Mouse (Mus musculus) myocyte (in vitro differentiated cells): ENCODE data around the gene Prdm1.

Experiments
- CEBPB ChIP-seq: IDR thresholded peaks from 2 replicates; pipeline ENCODE4 v1.6.1; 2011; ENCODE audit warnings: mild to moderate bottlenecking, moderate library complexity; ENCODE audit not compliant: poor library complexity, insufficient read depth, severe bottlenecking
- MAX ChIP-seq: IDR thresholded peaks from one replicate; pipeline ENCODE4 v1.6.1; 2011; ENCODE audit warnings: low read depth, mild to moderate bottlenecking, control low read depth
- MYOD1 ChIP-seq, 3 experiments: IDR thresholded peaks; one replicate each; pipeline ENCODE4 v1.6.1; 2011; ENCODE audit warnings: control low read depth in 2 of 3, low read depth in 2 of 3, mild to moderate bottlenecking in 2 of 3, moderate library complexity in 1 of 3; ENCODE audit not compliant: insufficient read length in 2 of 3, control insufficient read depth in 1 of 3
- MYOG ChIP-seq, 3 experiments: IDR thresholded peaks; one replicate each; pipeline ENCODE4 v1.6.1; 2011; ENCODE audit warnings: control low read depth in 2 of 3, low read depth in 2 of 3, mild to moderate bottlenecking in 2 of 3; ENCODE audit not compliant: insufficient read length in 2 of 3, control insufficient read depth in 1 of 3, insufficient read depth in 1 of 3
- POLR2A ChIP-seq: IDR thresholded peaks from one replicate; pipeline ENCODE4 v1.6.1; 2011; ENCODE audit warnings: low read depth, mild to moderate bottlenecking, control low read depth, moderate library complexity; ENCODE audit not compliant: insufficient read length
- TCF12 ChIP-seq: IDR thresholded peaks from one replicate; pipeline ENCODE4 v1.6.1; 2011; ENCODE audit warnings: mild to moderate bottlenecking, control low read depth; ENCODE audit not compliant: poor library complexity, insufficient read depth, severe bottlenecking
- USF1 ChIP-seq: IDR thresholded peaks from one replicate; pipeline ENCODE4 v1.6.1; 2011; ENCODE audit warnings: low read depth, mild to moderate bottlenecking, control low read depth, moderate library complexity

DNA sequence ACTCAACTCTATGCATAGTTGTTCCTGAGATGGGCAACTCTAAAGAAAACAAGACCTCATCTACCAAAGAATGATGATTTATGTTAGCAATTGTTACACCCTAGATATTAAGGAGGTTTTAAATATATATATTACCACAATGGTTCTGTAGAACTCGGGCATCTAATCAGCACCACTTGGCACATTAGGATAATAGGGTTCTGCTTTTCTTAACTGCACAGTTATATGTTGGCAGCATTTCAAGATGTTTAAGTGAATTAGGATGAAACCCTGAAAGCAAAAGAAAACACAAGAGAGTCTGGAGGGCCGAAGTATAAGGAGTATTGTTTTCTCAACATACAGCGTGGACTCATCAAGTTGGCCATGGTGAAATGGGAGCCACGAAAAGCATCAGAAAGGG, 92.3 kb downstream of the Prdm1 start:
- no peak for TF ChIP-seq TCF12
- no peak for TF ChIP-seq POLR2A
- no peak for TF ChIP-seq USF1
- TF ChIP-seq MYOD1 (IDR thresholded peaks at IDR 0.05; ENCODE audit: control insufficient read depth in 1 of 3, insufficient read length in 2 of 3, low read depth in 2 of 3): no peak
- TF ChIP-seq MYOG (IDR thresholded peaks at IDR 0.05; ENCODE audit: control insufficient read depth in 1 of 3, insufficient read depth in 1 of 3, insufficient read length in 2 of 3, low read depth in 2 of 3): no peak
- no peak for TF ChIP-seq MAX
- no peak for TF ChIP-seq CEBPB
